In genomic region chr6:45871409-45871992, GRCm38 (mm10) we compare ENCODE assay signal across 15 mouse cellular contexts.
"Had no signal": no experiment of that assay in that cellular context is flagged by ENCODE, and none has a peak within 500 bp of the region (broad histone marks: within the 10 kb centered on the region; RNA-seq: fewer than 3 reads in every experiment).

No protein-coding gene starts in this region.

- H3K36me3 ChIP-seq: kidney, embryonic 15.5 days; limb, embryonic 10.5 days; liver, embryonic 15.5 days; midbrain, embryonic 15.5 days had no signal

- H3K4me2 ChIP-seq: kidney, embryonic 15.5 days; liver, embryonic 11.5 days; liver, embryonic 15.5 days; midbrain, embryonic 11.5 days; midbrain, embryonic 15.5 days had no signal

- H3K4me3 ChIP-seq: kidney, embryonic 15.5 days; left cerebral cortex, adult 2 months; limb, embryonic 10.5 days; liver, embryonic 15.5 days; midbrain, embryonic 15.5 days had no signal

- H3K9ac ChIP-seq: kidney, embryonic 15.5 days; liver, embryonic 15.5 days; midbrain, embryonic 15.5 days had no signal

- H3K27ac ChIP-seq: kidney, embryonic 15.5 days; left cerebral cortex, adult 2 months; limb, embryonic 10.5 days; liver, embryonic 15.5 days; midbrain, embryonic 15.5 days had no signal

- H3K9me3 ChIP-seq: kidney, embryonic 15.5 days; limb, embryonic 10.5 days; liver, embryonic 15.5 days; midbrain, embryonic 15.5 days had no signal

- DNase-seq: kidney, postnatal 14 days; lung, adult 2 months; lung, postnatal 36 days; right cerebral cortex, postnatal 4 days; spleen, adult 18-20 months; thymus, adult 18-20 months; thymus, postnatal 14 days had no signal

- H3K4me1 ChIP-seq: kidney, embryonic 15.5 days; limb, embryonic 10.5 days; liver, embryonic 15.5 days; midbrain, embryonic 15.5 days had no signal

- H3K27me3 ChIP-seq: kidney, embryonic 15.5 days; liver, embryonic 15.5 days; midbrain, embryonic 15.5 days had no signal

- ATAC-seq: lung, postnatal 0 days; midbrain, embryonic 15.5 days had no signal
